In genomic region chr16:93292181-93292834, GRCm38 (mm10) we compare ENCODE assay signal across 7 mouse cellular contexts.
DNase-seq lines count a peak whose midpoint lies in the region; ATAC-seq and TF ChIP-seq lines count a peak whose summit lies in the region.

No protein-coding gene starts in this region.

- no peak overlapping the region for H3K27ac ChIP-seq in spleen, adult 2 months (ENCODE audit: insufficient read depth, low read length)
- H3K27ac ChIP-seq in layer of hippocampus, adult 2 months = no peak overlapping the region

- TF ChIP-seq POLR2A in spleen, adult 2 months (IDR thresholded peaks at IDR 0.05; ENCODE audit: low read depth, low read length) = no peak

- H3K27me3 ChIP-seq in spleen, adult 2 months (ENCODE audit: control insufficient read depth, insufficient read depth, low read length) = no peaks in the 10 kb centered on the region

- peaks cover 2% of the 10 kb centered on the region; the same call in 1 of the 2 replicates for H3K4me1 ChIP-seq in spleen, adult 2 months (ENCODE audit: control insufficient read depth, insufficient read depth, insufficient read length)

- peak overlapping the region; percentile 37 for H3K4me3 ChIP-seq in spleen, adult 2 months (ENCODE audit: extremely low read depth, insufficient read depth, insufficient read length)
- H3K4me3 ChIP-seq in layer of hippocampus, adult 2 months = no peak overlapping the region

- no peak for TF ChIP-seq CTCF in spleen, adult 2 months (IDR thresholded peaks at IDR 0.05; ENCODE audit: extremely low read depth, insufficient read depth, insufficient read length, insufficient replicate concordance)
- TF ChIP-seq CTCF in layer of hippocampus, adult 2 months (conservative IDR thresholded peaks at IDR 0.05) = no peak

- no peak for ATAC-seq in erythroid progenitor cell, adult 5-6 weeks (replicated peaks; ENCODE audit: low FRiP score, poor library complexity, severe bottlenecking)

- H3K36me3 ChIP-seq in spleen, adult 2 months (ENCODE audit: control insufficient read depth, insufficient read depth, low read length) = no peaks in the 10 kb centered on the region

- no peak for DNase-seq in spleen, adult 2 months (ENCODE audit: low read depth in 1 of 2, low spot score in 2 of 2)
- no peak for DNase-seq in spleen, adult 12 weeks (ENCODE audit: low spot score)
- peak; percentile 46 for DNase-seq in hindlimb bud, embryonic 11.5 days (ENCODE audit: extremely low spot score, low read depth, low spot score)
- peak; percentile 30 for DNase-seq in mesoderm, embryonic 11.5 days (ENCODE audit: low read depth, low spot score)
- no peak for DNase-seq in layer of hippocampus, adult 2 months (ENCODE audit: low spot score in 2 of 2)
- DNase-seq in left cerebral cortex, postnatal 10 days (ENCODE audit: extremely low spot score in 1 of 2, low spot score in 2 of 2) = no peak

- intact Hi-C loops in left cerebral cortex, postnatal 10 days (cut with DNase I) = loop anchor here (2.0 to 10.0 kb wide), 3 partner anchors 162 to 725 kb away; no protein-coding TSS in a partner anchor

- WGBS in spleen, adult 2 months = 54% methylated on average over 14 of the region's 14 CpGs

Comparison
In these comparisons a context has a peak if more than half of its experiments do, and no peak if none do; other contexts are left out.
1. DNase-seq: peak in hindlimb bud, embryonic 11.5 days (single experiment) and mesoderm, embryonic 11.5 days (single experiment); none in spleen, adult 2 months (0 of 2), spleen, adult 12 weeks (single experiment), layer of hippocampus, adult 2 months (0 of 2) and left cerebral cortex, postnatal 10 days (0 of 2).